Mouse (Mus musculus) intestine, embryonic 16.5 days (tissue): Measurements from ENCODE around the gene Sh3bgrl. TPM values are rescaled to one million over a fixed set of nuclear protein-coding genes. Genes with fewer than 3 reads are reported as not detected.
"Not testable (repeated sequence)": the region's sequence is repeated elsewhere in the genome, so short reads cannot be mapped to it uniquely, and the experiment has no call there.

Experiments
- ATAC-seq: fragments of 200-750 bp; cut with Nextera tagmentation; 2 replicates; pipeline ENCODE4 v1.8.0; 2017; ENCODE audit warnings: moderate TSS enrichment, moderate library complexity
- H3K27ac ChIP-seq: fragments of 300-500 bp; sonication (generic); 2 replicates; pipeline ENCODE4 v1.5.1; 2014; ENCODE audit warnings: mild to moderate bottlenecking, low read length
- H3K27me3 ChIP-seq: fragments of 300-500 bp; sonication (generic); replicated peaks from 2 replicates; pipeline ENCODE4 v1.6.1; 2014; ENCODE audit warnings: low read length, control low read depth, mixed read lengths; ENCODE audit not compliant: control insufficient read depth, insufficient read depth
- H3K36me3 ChIP-seq: fragments of 300-500 bp; sonication (generic); 2 replicates; pipeline ENCODE4 v1.6.1; 2014; ENCODE audit warnings: low read length, control low read depth; ENCODE audit not compliant: control insufficient read depth, insufficient read depth
- H3K4me1 ChIP-seq: fragments of 300-500 bp; sonication (generic); 2 replicates; pipeline ENCODE4 v1.6.1; 2014; ENCODE audit warnings: low read length, control low read depth, mixed read lengths; ENCODE audit not compliant: control insufficient read depth, insufficient read depth
- H3K4me2 ChIP-seq: fragments of 300-500 bp; sonication (generic); 2 replicates; pipeline ENCODE4 v1.6.1; 2014; ENCODE audit warnings: low read depth, low read length, control low read depth
- H3K4me3 ChIP-seq: fragments of 300-500 bp; sonication (generic); 2 replicates; pipeline ENCODE4 v1.5.1; 2014; ENCODE audit warnings: mild to moderate bottlenecking, low read length
- H3K9ac ChIP-seq: fragments of 300-500 bp; sonication (generic); 2 replicates; pipeline ENCODE4 v1.6.1; 2014; ENCODE audit warnings: low read depth, low read length
- H3K9me3 ChIP-seq: fragments of 300-500 bp; sonication (generic); 2 replicates; pipeline ENCODE4 v1.6.1; 2016; ENCODE audit warnings: low read length, control low read depth; ENCODE audit not compliant: control insufficient read depth
- WGBS: fragments of 180-500 bp; shearing (Covaris S2); extraction: QIAGEN DNeasy Blood & Tissue Kit; methylation state at CpG from one replicate; pipeline ENCODE4 v1.1.7; 2014; 5-methylcytosine and 5-hydroxymethylcytosine counted together
- polyA plus RNA-seq: library from polyadenylated mRNA; unstranded; fragments of >200 nt; fragmentation: Nextera tagmentation; extraction: Ambion mirVana; gene quantifications from 2 replicates; pipeline ENCODE4 v1.2.1, GENCODE M21; 2015

The Sh3bgrl gene
- polyA plus RNA-seq = 88.9 and 99.0 TPM in 2 replicates

DNA sequence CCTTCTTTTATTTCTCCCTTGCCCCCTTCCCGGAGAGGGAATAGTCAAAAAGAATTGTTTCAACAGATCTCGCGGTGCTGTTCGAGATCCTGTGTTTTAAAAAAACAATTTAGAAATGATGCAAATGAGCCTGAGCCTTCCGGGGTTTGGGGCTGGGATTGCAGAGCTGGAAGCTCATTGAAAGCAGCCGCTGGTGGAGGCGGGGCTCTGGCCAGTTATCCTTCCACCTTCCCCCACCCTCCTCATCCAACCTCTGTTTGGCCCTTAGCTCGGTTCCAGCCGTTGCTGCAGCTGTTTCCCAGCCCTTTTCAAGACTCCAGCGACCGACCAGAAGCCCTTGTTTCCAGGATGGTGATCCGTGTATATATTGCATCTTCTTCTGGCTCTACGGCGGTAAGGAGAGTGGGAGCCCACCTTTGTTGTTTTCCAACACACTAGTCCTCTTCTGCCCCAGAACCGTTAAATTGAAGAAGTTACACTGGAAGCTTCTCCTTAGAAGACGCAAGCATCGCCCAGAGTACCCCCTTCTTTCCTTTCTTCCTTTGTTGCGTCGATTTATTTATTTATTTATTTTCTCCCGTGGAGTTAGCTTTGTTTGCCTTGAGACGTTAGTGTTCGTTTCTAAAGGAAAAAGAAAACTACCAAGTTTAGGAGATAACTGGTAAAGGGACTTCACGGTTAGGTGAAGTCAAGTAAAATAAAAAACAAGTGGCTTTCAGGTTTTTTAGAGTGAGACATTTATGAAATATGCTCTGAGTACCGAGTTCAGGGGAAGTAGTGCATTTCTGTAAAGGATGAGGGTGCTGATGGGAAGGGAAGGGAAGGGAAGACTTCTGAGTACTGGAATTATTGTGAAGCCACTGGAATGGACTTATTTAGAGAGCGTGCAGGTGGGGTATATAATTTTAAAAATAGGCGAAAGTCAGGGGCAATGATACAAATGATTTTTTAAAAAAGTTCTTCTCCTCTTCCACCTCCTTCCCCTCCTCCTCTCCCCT is at the start of gene Sh3bgrl:
Sh3bgrl (plus strand) TSS at position 121 of the 998 bp plus-strand sequence.
- WGBS = 11% methylated on average over 26 of the region's 26 CpGs

DNA sequence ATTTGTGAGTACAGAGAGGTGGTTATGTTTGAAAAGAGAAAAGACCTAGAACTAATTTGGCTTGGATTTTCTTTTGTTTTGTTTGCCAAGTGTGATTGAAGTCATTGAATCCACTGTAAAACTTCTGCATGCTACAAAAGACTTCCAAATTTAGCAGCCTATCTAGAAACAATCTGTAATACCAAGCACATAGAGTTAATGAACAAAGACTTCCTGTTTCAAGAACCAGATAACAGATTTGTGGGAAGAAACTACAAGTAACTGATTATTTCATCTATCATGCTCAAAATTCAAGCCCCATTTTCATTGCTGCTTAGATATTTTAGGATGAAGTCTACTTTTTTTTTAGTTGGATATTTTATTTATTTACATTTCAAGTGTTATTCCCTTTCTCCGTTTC is 47.4 kb upstream of the Sh3bgrl start:
- H3K4me2 ChIP-seq = no peak overlapping the region
- no peaks in the 10 kb centered on the region for H3K36me3 ChIP-seq
- 71% methylated on average over 1 of the region's 1 CpGs for WGBS
- no peak overlapping the region for H3K27ac ChIP-seq
- H3K9ac ChIP-seq = no peak overlapping the region
- no peaks in the 10 kb centered on the region for H3K4me1 ChIP-seq
- no peak for ATAC-seq
- H3K9me3 ChIP-seq = no peaks in the 10 kb centered on the region
- no peaks in the 10 kb centered on the region for H3K27me3 ChIP-seq
- no peak overlapping the region for H3K4me3 ChIP-seq

More for the DNA sequence above, at the start of gene Sh3bgrl:
- peak; percentile 99 for ATAC-seq
- H3K9me3 ChIP-seq = no peaks in the 10 kb centered on the region
- H3K4me3 ChIP-seq = peak within 1 kb of the TSS; percentile 58
- H3K9ac ChIP-seq = peak within 1 kb of the TSS; percentile 61
- no peaks in the 10 kb centered on the region for H3K4me1 ChIP-seq
- H3K4me2 ChIP-seq = peak within 1 kb of the TSS; percentile 30
- H3K36me3 ChIP-seq = no peaks in the 10 kb centered on the region
- no peaks in the 10 kb centered on the region for H3K27me3 ChIP-seq
- peak within 1 kb of the TSS; percentile 81 for H3K27ac ChIP-seq

DNA sequence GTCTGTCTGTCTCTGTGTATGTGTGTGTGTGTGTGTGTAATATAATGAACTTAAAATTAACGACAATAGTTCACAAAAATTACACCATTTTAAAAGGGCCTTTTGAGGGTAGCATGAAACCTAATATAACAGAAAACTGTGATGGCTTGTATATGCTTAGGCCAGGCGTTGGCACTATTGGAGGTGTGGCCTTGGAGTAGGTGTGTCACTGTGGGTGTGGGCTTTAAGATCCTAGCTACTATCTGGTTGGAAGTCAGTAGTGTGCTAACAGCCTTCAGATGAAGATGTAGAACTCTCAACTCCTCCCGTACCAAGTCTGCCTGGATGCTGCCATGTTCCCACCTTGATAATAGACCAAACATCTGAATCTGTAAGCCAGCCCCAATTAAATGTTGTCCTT is 23.4 kb upstream of the Sh3bgrl start:
- Histone ChIP-seq H3K4me1 (no peaks in the 10 kb centered on the region), H3K36me3 (no peaks in the 10 kb centered on the region), H3K4me2 (no peak overlapping the region), H3K9me3 (no peaks in the 10 kb centered on the region), H3K27ac (no peak overlapping the region), H3K9ac (no peak overlapping the region), H3K4me3 (no peak overlapping the region), H3K27me3 (no peaks in the 10 kb centered on the region)
- WGBS = 81% methylated on average over 3 of the region's 3 CpGs
- ATAC-seq = no peak

DNA sequence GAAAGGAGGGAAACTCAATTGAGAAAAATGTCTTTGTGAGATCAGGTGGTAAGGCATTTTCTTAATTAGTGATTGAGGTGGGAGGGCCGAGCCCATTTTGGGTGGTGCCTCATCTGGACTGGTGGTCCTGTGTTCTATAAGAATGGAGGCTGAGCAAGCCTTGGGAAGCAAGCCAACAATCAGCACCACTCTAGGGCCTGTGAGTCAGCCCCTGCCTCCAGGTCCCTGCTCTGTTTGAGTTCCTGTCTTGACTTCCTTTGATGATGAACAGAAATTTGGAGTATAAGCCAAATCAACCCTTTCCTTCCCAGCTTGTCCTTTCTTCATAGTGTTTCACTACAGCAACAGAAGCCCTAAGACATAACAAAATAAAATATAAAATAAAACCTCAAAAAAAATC is 19.4 kb upstream of the Sh3bgrl start:
- H3K36me3 ChIP-seq = no peaks in the 10 kb centered on the region
- no peak overlapping the region for H3K4me3 ChIP-seq
- 67% methylated on average over 1 of the region's 1 CpGs for WGBS
- H3K9me3 ChIP-seq = no peaks in the 10 kb centered on the region
- ATAC-seq = no peak
- H3K4me1 ChIP-seq = no peaks in the 10 kb centered on the region
- H3K27ac ChIP-seq = no peak overlapping the region
- no peak overlapping the region for H3K9ac ChIP-seq
- no peaks in the 10 kb centered on the region for H3K27me3 ChIP-seq
- no peak overlapping the region for H3K4me2 ChIP-seq

DNA sequence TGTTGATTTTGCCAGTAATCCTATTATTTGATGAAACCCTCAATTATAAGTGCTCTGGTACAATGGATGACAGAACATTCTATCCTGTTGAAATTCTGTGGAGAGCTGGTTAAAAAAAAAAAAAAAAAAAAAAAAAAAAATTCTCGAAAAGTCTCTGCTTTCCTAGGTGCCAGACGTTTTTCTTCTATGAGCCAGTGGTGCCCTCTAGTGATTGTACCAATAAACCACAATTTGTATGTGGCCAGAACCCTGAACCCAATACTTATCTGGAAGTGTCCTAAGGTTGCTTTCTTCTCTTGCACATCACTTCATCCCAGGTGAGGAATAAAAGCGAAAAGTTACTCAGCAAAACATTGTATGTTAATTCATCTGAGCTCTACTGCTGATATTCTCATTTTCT is 18.8 kb upstream of the Sh3bgrl start:
- Histone ChIP-seq H3K9me3 (no peaks in the 10 kb centered on the region), H3K27me3 (no peaks in the 10 kb centered on the region), H3K4me3 (no peak overlapping the region), H3K36me3 (no peaks in the 10 kb centered on the region), H3K4me1 (no peaks in the 10 kb centered on the region), H3K27ac (no peak overlapping the region), H3K4me2 (no peak overlapping the region), H3K9ac (no peak overlapping the region)
- ATAC-seq = no peak
- 25% methylated on average over 3 of the region's 3 CpGs for WGBS

DNA sequence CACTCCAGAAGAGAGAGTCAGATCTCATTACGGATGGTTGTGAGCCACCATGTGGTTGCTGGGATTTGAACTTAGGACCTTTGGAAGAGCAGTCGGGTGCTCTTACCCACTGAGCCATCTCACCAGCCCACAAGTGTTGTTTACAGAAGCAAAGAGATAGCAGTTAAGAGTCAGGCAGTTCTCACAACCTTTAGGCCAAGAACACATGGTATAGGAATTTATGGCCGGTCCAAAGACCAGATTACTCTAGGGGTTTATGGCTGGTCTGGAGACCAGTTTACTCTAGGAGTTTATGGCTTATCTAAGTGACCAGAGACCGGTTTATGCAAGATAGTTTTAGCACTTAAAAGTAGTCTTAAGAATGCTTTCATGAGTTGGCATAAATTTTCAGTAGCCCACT is 15.8 kb upstream of the Sh3bgrl start:
- not testable (repeated sequence) for H3K27me3 ChIP-seq, H3K9ac ChIP-seq, H3K36me3 ChIP-seq, H3K9me3 ChIP-seq, H3K4me3 ChIP-seq, H3K27ac ChIP-seq, H3K4me2 ChIP-seq, H3K4me1 ChIP-seq
- 43% methylated on average over 3 of the region's 4 CpGs for WGBS
- ATAC-seq = peak; percentile 92

DNA sequence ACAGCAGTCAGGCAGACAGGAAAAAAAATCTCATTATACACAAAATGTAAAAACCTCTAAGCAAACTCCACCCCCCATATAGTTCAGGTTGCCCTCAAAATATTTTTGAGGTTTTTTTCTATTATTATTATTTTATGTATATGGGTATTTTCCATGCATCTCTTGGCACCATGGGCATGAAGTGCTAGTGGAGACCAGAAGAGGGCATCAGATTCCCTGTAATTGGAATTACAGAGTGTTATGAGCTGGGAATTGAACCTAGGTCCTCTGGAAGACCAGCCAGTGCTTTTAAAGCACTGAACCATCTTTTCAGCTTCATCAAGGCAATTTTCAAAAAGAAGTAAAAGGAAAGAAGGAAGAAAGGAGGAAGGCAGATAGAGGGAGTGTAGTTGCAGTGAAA is 8.1 kb upstream of the Sh3bgrl start:
- no peak overlapping the region for H3K4me2 ChIP-seq
- H3K9me3 ChIP-seq = no peaks in the 10 kb centered on the region
- H3K9ac ChIP-seq = no peak overlapping the region
- no peaks in the 10 kb centered on the region for H3K27me3 ChIP-seq
- ATAC-seq = no peak
- H3K36me3 ChIP-seq = no peaks in the 10 kb centered on the region
- no peak overlapping the region for H3K27ac ChIP-seq
- no peak overlapping the region for H3K4me3 ChIP-seq
- no peaks in the 10 kb centered on the region for H3K4me1 ChIP-seq

DNA sequence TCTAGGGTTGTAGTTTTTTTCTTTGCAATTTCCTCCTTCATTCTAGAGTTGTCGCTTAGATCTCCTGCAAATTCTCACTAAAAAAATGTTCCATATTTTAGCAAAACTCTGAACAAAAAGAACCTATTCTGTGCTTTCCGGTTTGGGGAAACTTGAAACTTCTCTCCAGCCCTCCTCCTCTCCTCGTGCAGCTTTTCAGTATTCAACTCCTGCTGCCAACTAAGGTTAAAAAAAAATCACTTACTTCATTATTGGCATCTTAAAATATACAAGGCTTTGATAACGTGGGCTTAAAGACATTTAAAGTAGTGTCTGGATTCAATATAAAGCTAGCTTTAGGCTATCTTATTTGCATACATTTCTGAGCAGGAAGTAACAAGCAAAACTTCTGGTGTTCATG is 365 bp upstream of the Sh3bgrl start:
- Histone ChIP-seq H3K4me3 (peak overlapping the region; percentile 58), H3K9ac (0 out of 2 replicates have a peak overlapping the region, but pooled peaks have one; percentile 61), H3K9me3 (no peaks in the 10 kb centered on the region), H3K4me1 (no peaks in the 10 kb centered on the region), H3K36me3 (no peaks in the 10 kb centered on the region), H3K27me3 (no peaks in the 10 kb centered on the region), H3K27ac (no peak overlapping the region), H3K4me2 (peak overlapping the region; percentile 30; the same call in 1 of the 2 replicates)
- WGBS = 12% methylated on average over 4 of the region's 4 CpGs
- ATAC-seq = peak; percentile 27

DNA sequence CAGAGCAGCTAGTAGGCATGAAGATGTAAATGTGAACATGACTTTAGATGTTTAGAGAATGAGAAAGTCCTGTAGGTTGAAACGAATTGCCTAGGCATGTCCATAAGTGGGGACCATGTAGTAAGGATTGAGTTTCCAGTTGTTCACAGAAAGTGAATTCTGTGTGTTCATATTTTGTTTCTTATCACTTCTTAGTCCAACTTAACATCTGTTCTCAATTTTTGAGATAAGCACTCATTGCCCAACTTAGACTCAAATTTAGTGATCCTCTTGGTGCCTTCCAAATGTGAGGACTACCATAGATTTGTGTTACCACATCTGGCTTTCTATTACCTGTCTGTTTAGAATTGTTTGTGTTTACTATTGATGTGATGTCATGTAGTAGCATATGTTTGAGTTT is 3.3 kb downstream of the Sh3bgrl start:
- 79% methylated on average over 1 of the region's 1 CpGs for WGBS
- Histone ChIP-seq H3K9ac (no peak overlapping the region), H3K9me3 (no peaks in the 10 kb centered on the region), H3K4me3 (no peak overlapping the region), H3K36me3 (no peaks in the 10 kb centered on the region), H3K4me2 (no peak overlapping the region), H3K4me1 (no peaks in the 10 kb centered on the region), H3K27me3 (no peaks in the 10 kb centered on the region), H3K27ac (no peak overlapping the region)
- ATAC-seq = no peak
